Mouse (Mus musculus) MEL (cell line): ENCODE results near the gene Dus4l.

Source experiments
- CTCF ChIP-seq, 3 experiments: IDR thresholded peaks in 2 of 3; conservative IDR thresholded peaks in 1 of 3; 2 replicates each; pipeline ENCODE4 v1.5.1; 2011 to 2012; ENCODE audit warnings: low read length in 3 of 3, low read depth in 2 of 3, mild to moderate bottlenecking in 2 of 3, improper control_type of control experiment in 1 of 3, inconsistent platforms in 1 of 3, mixed read lengths in 1 of 3, moderate library complexity in 1 of 3; ENCODE audit not compliant: control insufficient read depth in 1 of 3, insufficient read depth in 1 of 3, poor library complexity in 1 of 3, severe bottlenecking in 1 of 3
- EP300 ChIP-seq, 2 experiments: IDR thresholded peaks; 2 replicates each; pipeline ENCODE4 v1.6.1; 2011; ENCODE audit warnings: improper control_type of control experiment in 2 of 2, low read length in 2 of 2, low read depth in 1 of 2, mild to moderate bottlenecking in 1 of 2
- GATA1 ChIP-seq: IDR thresholded peaks from 2 replicates; pipeline ENCODE4 v1.6.1; 2011; ENCODE audit warnings: low read depth, low read length, improper control_type of control experiment
- MAFK ChIP-seq: IDR thresholded peaks from 2 replicates; pipeline ENCODE4 v1.6.1; 2011; ENCODE audit warnings: low read depth, mild to moderate bottlenecking, low read length, improper control_type of control experiment, borderline replicate concordance
- MAZ ChIP-seq: IDR thresholded peaks from 2 replicates; pipeline ENCODE4 v1.6.1; 2012; ENCODE audit warnings: low read depth, mild to moderate bottlenecking, inconsistent platforms, low read length, improper control_type of control experiment
- MEF2A ChIP-seq: IDR thresholded peaks from 2 replicates; pipeline ENCODE4 v1.6.1; 2014; ENCODE audit warnings: low read depth, mild to moderate bottlenecking, inconsistent platforms, low read length, improper control_type of control experiment; ENCODE audit not compliant: poor library complexity, insufficient replicate concordance, severe bottlenecking; ENCODE audit errors: extremely low read depth
- MXI1 ChIP-seq: IDR thresholded peaks from 2 replicates; pipeline ENCODE4 v1.6.1; 2011; ENCODE audit warnings: mild to moderate bottlenecking, low read depth, low read length, improper control_type of control experiment
- POLR2A ChIP-seq, 2 experiments: IDR thresholded peaks; 2 replicates each; pipeline ENCODE4 v1.6.1; 2011 to 2012; ENCODE audit warnings: low read length in 2 of 2, mild to moderate bottlenecking in 2 of 2, control low read depth in 1 of 2, improper control_type of control experiment in 1 of 2, low read depth in 1 of 2, moderate library complexity in 1 of 2; ENCODE audit not compliant: control insufficient read depth in 1 of 2, insufficient read depth in 1 of 2, poor library complexity in 1 of 2
- POLR2AphosphoS2 ChIP-seq: IDR thresholded peaks from 2 replicates; pipeline ENCODE4 v1.6.1; 2011; ENCODE audit warnings: low read length, improper control_type of control experiment
- UBTF ChIP-seq: IDR thresholded peaks from 2 replicates; pipeline ENCODE4 v1.6.1; 2012; ENCODE audit warnings: low read depth, mild to moderate bottlenecking, inconsistent platforms, low read length, improper control_type of control experiment, moderate library complexity, borderline replicate concordance; ENCODE audit not compliant: insufficient read depth
- ZC3H11A ChIP-seq: IDR thresholded peaks from 2 replicates; pipeline ENCODE4 v1.6.1; 2012; ENCODE audit warnings: low read depth, mild to moderate bottlenecking, inconsistent platforms, low read length, improper control_type of control experiment

GRCm38 (mm10) chr12:31634343-31635239 is 20.0 kb downstream of the Dus4l start, which contains the start of gene Bcap29:
- no peak for TF ChIP-seq EP300 (IDR thresholded peaks at IDR 0.05; ENCODE audit: low read depth in 1 of 2, low read length in 2 of 2)
- TF ChIP-seq CTCF (IDR thresholded peaks at IDR 0.05 in 2 of 3, conservative IDR thresholded peaks at IDR 0.05 in 1 of 3; ENCODE audit: control insufficient read depth in 1 of 3, insufficient read depth in 1 of 3, low read depth in 2 of 3, low read length in 3 of 3, poor library complexity in 1 of 3, severe bottlenecking in 1 of 3): no peak
- TF ChIP-seq POLR2A (IDR thresholded peaks at IDR 0.05; ENCODE audit: control insufficient read depth in 1 of 2, insufficient read depth in 1 of 2, low read depth in 1 of 2, low read length in 2 of 2, poor library complexity in 1 of 2): peak; percentile 72 to 78
- TF ChIP-seq MAFK: no peak
- TF ChIP-seq MXI1: peak; percentile 98
- TF ChIP-seq MEF2A: no peak
- TF ChIP-seq POLR2AphosphoS2: 0 out of 2 replicates have a peak, but pooled peaks have one; percentile 40
- no peak for TF ChIP-seq GATA1
- no peak for TF ChIP-seq ZC3H11A
- TF ChIP-seq MAZ: no peak
- TF ChIP-seq UBTF: no peak
